Mouse (Mus musculus) cortical plate, adult 2 months (tissue): ENCODE data around the gene Surf2.

Experiments
- CTCF ChIP-seq: fragments of 200-500 bp; IDR thresholded peaks from 2 replicates; pipeline ENCODE4 v1.5.1; 2011; ENCODE audit warnings: mild to moderate bottlenecking, control low read depth, low read length; ENCODE audit not compliant: insufficient read depth; ENCODE audit errors: extremely low read depth
- POLR2A ChIP-seq: fragments of 200-500 bp; IDR thresholded peaks from 2 replicates; pipeline ENCODE4 v1.6.1; 2011; ENCODE audit warnings: mild to moderate bottlenecking, low read length, control low read depth; ENCODE audit not compliant: insufficient read depth; ENCODE audit errors: extremely low read depth

DNA sequence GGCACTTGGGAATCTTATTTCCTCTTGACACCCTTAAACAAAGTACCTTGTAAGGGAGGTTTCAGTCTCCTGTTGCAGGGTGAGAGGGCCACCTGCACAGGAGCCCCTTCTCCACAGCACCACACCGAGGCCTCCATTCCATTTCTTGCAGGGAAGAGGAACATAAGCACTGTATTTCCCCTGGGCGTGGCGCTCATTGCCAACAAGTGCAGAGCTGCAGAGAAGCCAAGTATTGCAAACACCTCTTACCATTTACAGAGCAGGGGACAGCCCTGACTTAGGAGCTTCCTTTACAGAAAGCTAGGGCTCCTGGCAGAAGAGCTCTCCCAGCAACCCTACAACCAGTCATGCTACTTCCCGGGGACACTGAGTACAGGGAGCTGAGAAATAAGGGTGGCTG lies 36.0 kb downstream of the Surf2 start:
- TF ChIP-seq CTCF: no peak
- no peak for TF ChIP-seq POLR2A
